Mouse (Mus musculus) MEL (cell line): ENCODE data around the gene Tgds. TPM values are rescaled to one million over a fixed set of nuclear protein-coding genes. Genes with fewer than 3 reads are reported as not detected.

Experiments
- DNase-seq: peaks from one replicate; pipeline ENCODE4 v3.0.0; 2011; ENCODE audit warnings: low read depth, low spot score
- H3K27ac ChIP-seq: 2 replicates; pipeline ENCODE4 v1.5.1; 2012; ENCODE audit warnings: low read depth, mild to moderate bottlenecking, control low read depth, low read length, moderate library complexity; ENCODE audit not compliant: control insufficient read depth
- H3K27me3 ChIP-seq, 2 experiments: fragments of 150-350 bp in 1 of 2; sonication (generic) in 1 of 2; 2 replicates each; pipeline ENCODE4 v1.6.1; 2012; ENCODE audit warnings: low read length in 2 of 2, mild to moderate bottlenecking in 2 of 2, improper control_type of control experiment in 1 of 2, moderate library complexity in 1 of 2; ENCODE audit not compliant: insufficient read depth in 2 of 2, control insufficient read depth in 1 of 2
- H3K36me3 ChIP-seq, 2 experiments: 2 replicates each; pipeline ENCODE4 v1.6.1; 2012 to 2014; ENCODE audit warnings: low read length in 2 of 2, improper control_type of control experiment in 1 of 2, inconsistent platforms in 1 of 2, mild to moderate bottlenecking in 1 of 2; ENCODE audit not compliant: insufficient read depth in 2 of 2, control insufficient read depth in 1 of 2
- H3K4me1 ChIP-seq, 2 experiments: fragments of 150-350 bp in 1 of 2; sonication (generic) in 1 of 2; 2 replicates each; pipeline ENCODE4 v1.6.1; 2012; ENCODE audit warnings: low read length in 2 of 2, improper control_type of control experiment in 1 of 2, mild to moderate bottlenecking in 1 of 2; ENCODE audit not compliant: insufficient read depth in 2 of 2, control insufficient read depth in 1 of 2
- H3K4me3 ChIP-seq, 2 experiments: fragments of 150-350 bp in 1 of 2; sonication (generic) in 1 of 2; 2 replicates each; pipeline ENCODE4 v1.5.1; 2012; ENCODE audit warnings: low read depth in 2 of 2, low read length in 2 of 2, mild to moderate bottlenecking in 2 of 2, moderate library complexity in 2 of 2, control low read depth in 1 of 2, improper control_type of control experiment in 1 of 2; ENCODE audit not compliant: control insufficient read depth in 1 of 2, insufficient read depth in 1 of 2
- H3K79me2 ChIP-seq: 2 replicates; pipeline ENCODE4 v1.6.1; 2012; ENCODE audit warnings: mild to moderate bottlenecking, low read length, moderate library complexity; ENCODE audit not compliant: control insufficient read depth, poor library complexity, insufficient read depth
- H3K9ac ChIP-seq: 2 replicates; pipeline ENCODE4 v1.6.1; 2012; ENCODE audit warnings: low read depth, mild to moderate bottlenecking, control low read depth, low read length, moderate library complexity; ENCODE audit not compliant: control insufficient read depth, poor library complexity, severe bottlenecking
- H3K9me3 ChIP-seq: fragments of 150-350 bp; sonication (generic); replicated peaks from 2 replicates; pipeline ENCODE4 v1.6.1; 2012; ENCODE audit warnings: mild to moderate bottlenecking, low read length, improper control_type of control experiment, moderate library complexity; ENCODE audit not compliant: insufficient read depth
- BHLHE40 ChIP-seq: IDR thresholded peaks from 2 replicates; pipeline ENCODE4 v1.6.1; 2012; ENCODE audit warnings: low read depth, mild to moderate bottlenecking, inconsistent platforms, low read length, improper control_type of control experiment, borderline replicate concordance
- CTCF ChIP-seq, 3 experiments: IDR thresholded peaks in 2 of 3; conservative IDR thresholded peaks in 1 of 3; 2 replicates each; pipeline ENCODE4 v1.5.1; 2011 to 2012; ENCODE audit warnings: low read length in 3 of 3, low read depth in 2 of 3, mild to moderate bottlenecking in 2 of 3, improper control_type of control experiment in 1 of 3, inconsistent platforms in 1 of 3, mixed read lengths in 1 of 3, moderate library complexity in 1 of 3; ENCODE audit not compliant: control insufficient read depth in 1 of 3, insufficient read depth in 1 of 3, poor library complexity in 1 of 3, severe bottlenecking in 1 of 3
- E2F4 ChIP-seq: IDR thresholded peaks from 2 replicates; pipeline ENCODE4 v1.6.1; 2011; ENCODE audit warnings: low read depth, low read length, improper control_type of control experiment, borderline replicate concordance
- GABPA ChIP-seq: IDR thresholded peaks from 2 replicates; pipeline ENCODE4 v1.6.1; 2012; ENCODE audit warnings: low read depth, mild to moderate bottlenecking, inconsistent platforms, low read length, improper control_type of control experiment, moderate library complexity
- KAT2A ChIP-seq: conservative IDR thresholded peaks from 2 replicates; pipeline ENCODE4 v1.6.1; 2012; ENCODE audit warnings: low read depth, low read length, improper control_type of control experiment, inconsistent platforms
- MAZ ChIP-seq: IDR thresholded peaks from 2 replicates; pipeline ENCODE4 v1.6.1; 2012; ENCODE audit warnings: low read depth, mild to moderate bottlenecking, inconsistent platforms, low read length, improper control_type of control experiment
- MYC ChIP-seq: IDR thresholded peaks from 2 replicates; pipeline ENCODE4 v1.6.1; 2011; ENCODE audit warnings: low read depth, mild to moderate bottlenecking, low read length, improper control_type of control experiment, moderate library complexity
- NELFE ChIP-seq: IDR thresholded peaks from 2 replicates; pipeline ENCODE4 v1.6.1; 2011; ENCODE audit warnings: low read depth, low read length, improper control_type of control experiment
- POLR2A ChIP-seq, 2 experiments: IDR thresholded peaks; 2 replicates each; pipeline ENCODE4 v1.6.1; 2011 to 2012; ENCODE audit warnings: low read length in 2 of 2, mild to moderate bottlenecking in 2 of 2, control low read depth in 1 of 2, improper control_type of control experiment in 1 of 2, low read depth in 1 of 2, moderate library complexity in 1 of 2; ENCODE audit not compliant: control insufficient read depth in 1 of 2, insufficient read depth in 1 of 2, poor library complexity in 1 of 2
- POLR2AphosphoS2 ChIP-seq: IDR thresholded peaks from 2 replicates; pipeline ENCODE4 v1.6.1; 2011; ENCODE audit warnings: low read length, improper control_type of control experiment
- RAD21 ChIP-seq: IDR thresholded peaks from 2 replicates; pipeline ENCODE4 v1.6.1; 2011; ENCODE audit warnings: mild to moderate bottlenecking, low read depth, low read length, improper control_type of control experiment
- SIN3A ChIP-seq: IDR thresholded peaks from 2 replicates; pipeline ENCODE4 v1.6.1; 2012; ENCODE audit warnings: low read length, improper control_type of control experiment, inconsistent platforms
- USF1 ChIP-seq: IDR thresholded peaks from 2 replicates; pipeline ENCODE4 v1.6.1; 2014; ENCODE audit warnings: low read depth, mild to moderate bottlenecking, inconsistent platforms, low read length, improper control_type of control experiment, moderate library complexity
- USF2 ChIP-seq, 2 experiments: IDR thresholded peaks; 2 replicates each; pipeline ENCODE4 v1.6.1; 2011 to 2012; ENCODE audit warnings: improper control_type of control experiment in 2 of 2, low read length in 2 of 2, borderline replicate concordance in 1 of 2, inconsistent platforms in 1 of 2, low read depth in 1 of 2, mild to moderate bottlenecking in 1 of 2; ENCODE audit not compliant: insufficient read depth in 1 of 2
- ZMIZ1 ChIP-seq: IDR thresholded peaks from 2 replicates; pipeline ENCODE4 v1.6.1; 2012; ENCODE audit warnings: low read depth, mild to moderate bottlenecking, inconsistent platforms, low read length, improper control_type of control experiment, moderate library complexity
- polyA plus RNA-seq, 2 experiments: library from polyadenylated mRNA; stranded (reverse) in 1 of 2; unstranded in 1 of 2; fragments of >175 nt in 1 of 2; fragments of >200 nt in 1 of 2; gene quantifications; 2 replicates each; pipeline versions ENCODE4 v1.2.1 to v1.2.4; 2012; ENCODE audit warnings: low replicate concordance in 2 of 2, low read depth in 1 of 2; ENCODE audit not compliant: insufficient read length in 2 of 2, insufficient read depth in 1 of 2, missing spikeins in 1 of 2
- total RNA-seq: library from RNA; depleted of rRNA; stranded (reverse); fragments of 300-350 nt; gene quantifications from 2 replicates; pipeline ENCODE4 v1.2.3, GENCODE M21; 2012

Tgds gene
- total and polyA plus RNA-seq, 3 experiments, result 11.3 to 13.4 TPM; not detected in 1

- peak; percentile 56 for TF ChIP-seq SIN3A
- no peak for TF ChIP-seq NELFE
- TF ChIP-seq RAD21, result no peak
- TF ChIP-seq MYC, result no peak
- no peak for TF ChIP-seq MAZ
- no peak for TF ChIP-seq USF2 (IDR thresholded peaks at IDR 0.05; ENCODE audit: borderline replicate concordance in 1 of 2, insufficient read depth in 1 of 2, low read depth in 1 of 2, low read length in 2 of 2)
- TF ChIP-seq KAT2A, result no peak
- TF ChIP-seq CTCF (IDR thresholded peaks at IDR 0.05 in 2 of 3, conservative IDR thresholded peaks at IDR 0.05 in 1 of 3; ENCODE audit: control insufficient read depth in 1 of 3, insufficient read depth in 1 of 3, low read depth in 2 of 3, low read length in 3 of 3, poor library complexity in 1 of 3, severe bottlenecking in 1 of 3), result no peak
- no peak for TF ChIP-seq E2F4
These were observed 47.6 kb upstream of the Tgds start (continued) for GRCm38 (mm10) chr14:118180117-118180557.

DNA sequence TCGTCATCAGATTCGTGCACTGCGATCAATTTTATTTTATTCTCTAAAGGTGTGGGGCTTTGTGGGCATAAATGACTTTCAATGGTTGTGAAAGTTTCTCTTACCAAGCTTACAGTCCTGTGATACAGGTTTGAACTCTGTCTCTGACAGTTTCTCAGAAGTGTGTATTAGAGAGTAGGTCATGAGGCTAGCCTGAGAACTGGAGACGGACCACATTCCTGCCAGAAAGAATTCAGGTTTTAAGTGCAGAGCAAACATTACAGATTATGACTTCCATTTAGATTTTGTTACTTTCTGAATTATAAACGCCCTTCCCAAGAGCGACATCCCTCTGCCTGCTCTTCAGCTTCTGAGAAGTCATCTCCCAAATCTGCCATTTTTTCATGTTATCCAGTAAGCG, 47.1 kb upstream of the Tgds start:
- H3K36me3 ChIP-seq, result peaks cover 0 to 8% of the 10 kb centered on the region in 2 experiments; a peak in 2 of 4 replicates
- TF ChIP-seq GABPA (no peak), POLR2A (IDR thresholded peaks at IDR 0.05; ENCODE audit: control insufficient read depth in 1 of 2, insufficient read depth in 1 of 2, low read depth in 1 of 2, low read length in 2 of 2, poor library complexity in 1 of 2) (no peak), POLR2AphosphoS2 (no peak), USF1 (no peak), ZMIZ1 (no peak)
- TF ChIP-seq, all 39 proteins: peak for 0
- peak overlapping the region; percentile 47 to 78 for H3K4me3 ChIP-seq
- H3K9me3 ChIP-seq, result no peaks in the 10 kb centered on the region
- no peak overlapping the region for H3K27ac ChIP-seq
- no peak for DNase-seq
- H3K79me2 ChIP-seq, result peaks cover 3% of the 10 kb centered on the region
- peak overlapping the region; percentile 13 for H3K9ac ChIP-seq
- H3K27me3 ChIP-seq, result no peaks in the 10 kb centered on the region; a peak in 1 of 4 replicates
- H3K4me1 ChIP-seq, result peaks cover 0 to 9% of the 10 kb centered on the region in 2 experiments; a peak in 3 of 4 replicates

DNA sequence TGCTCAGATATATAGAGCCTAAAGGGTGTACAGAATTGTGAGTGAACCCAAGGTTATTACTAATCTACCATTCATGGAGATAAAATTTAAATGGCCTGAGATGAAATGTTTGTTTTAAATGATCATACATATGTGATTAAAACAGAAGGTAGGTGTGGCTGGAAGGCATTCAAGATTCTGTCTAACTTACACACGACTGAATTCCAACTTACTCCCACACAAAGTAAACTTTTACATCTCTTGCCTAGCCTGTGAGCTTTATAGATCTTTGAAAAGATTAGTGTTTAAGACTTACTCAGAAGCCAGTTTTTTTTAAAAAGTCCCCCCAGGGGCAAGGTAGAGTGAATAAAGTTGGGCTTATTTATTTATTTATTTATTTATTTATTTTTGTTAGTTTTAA, 46.7 kb upstream of the Tgds start:
- Histone ChIP-seq H3K4me1 (peaks cover 0 to 9% of the 10 kb centered on the region in 2 experiments; a peak in 3 of 4 replicates), H3K9me3 (no peaks in the 10 kb centered on the region), H3K4me3 (peak overlapping the region in 1 of 2 experiments; percentile 47; a peak in 1 of 4 replicates), H3K36me3 (peaks cover 0 to 12% of the 10 kb centered on the region in 2 experiments; a peak in 2 of 4 replicates), H3K27ac (no peak overlapping the region), H3K79me2 (peaks cover 3% of the 10 kb centered on the region), H3K9ac (no peak overlapping the region), H3K27me3 (no peaks in the 10 kb centered on the region)
- DNase-seq, result no peak
- no peak for TF ChIP-seq BHLHE40
